Mouse (Mus musculus) cortical plate, adult 2 months (tissue): Measurements from ENCODE around the gene Fryl. TPM values are rescaled to one million over a fixed set of nuclear protein-coding genes. Genes with fewer than 3 reads are reported as not detected.

Source experiments
- H3K27ac ChIP-seq: fragments of 200-500 bp; 2 replicates; pipeline ENCODE4 v1.5.1; 2012; ENCODE audit warnings: low read length, control low read depth, inconsistent platforms; ENCODE audit not compliant: insufficient read depth
- H3K4me1 ChIP-seq: fragments of 200-500 bp; 2 replicates; pipeline ENCODE4 v1.6.1; 2011; ENCODE audit warnings: low read length; ENCODE audit not compliant: control insufficient read depth, insufficient read depth
- H3K4me3 ChIP-seq: fragments of 200-500 bp; 2 replicates; pipeline ENCODE4 v1.5.1; 2011; ENCODE audit warnings: mild to moderate bottlenecking, low read length, control low read depth; ENCODE audit not compliant: insufficient read depth
- CTCF ChIP-seq: fragments of 200-500 bp; IDR thresholded peaks from 2 replicates; pipeline ENCODE4 v1.5.1; 2011; ENCODE audit warnings: mild to moderate bottlenecking, control low read depth, low read length; ENCODE audit not compliant: insufficient read depth; ENCODE audit errors: extremely low read depth
- POLR2A ChIP-seq: fragments of 200-500 bp; IDR thresholded peaks from 2 replicates; pipeline ENCODE4 v1.6.1; 2011; ENCODE audit warnings: mild to moderate bottlenecking, low read length, control low read depth; ENCODE audit not compliant: insufficient read depth; ENCODE audit errors: extremely low read depth
- polyA plus RNA-seq: library from polyadenylated mRNA; depleted of rRNA; stranded (reverse); fragments of >200 nt; gene quantifications from 2 replicates; pipeline ENCODE4 v1.2.3, GENCODE M21; 2012; rRNA removed

Gene Fryl
- 46.5 and 50.3 TPM in 2 replicates for polyA plus RNA-seq

DNA sequence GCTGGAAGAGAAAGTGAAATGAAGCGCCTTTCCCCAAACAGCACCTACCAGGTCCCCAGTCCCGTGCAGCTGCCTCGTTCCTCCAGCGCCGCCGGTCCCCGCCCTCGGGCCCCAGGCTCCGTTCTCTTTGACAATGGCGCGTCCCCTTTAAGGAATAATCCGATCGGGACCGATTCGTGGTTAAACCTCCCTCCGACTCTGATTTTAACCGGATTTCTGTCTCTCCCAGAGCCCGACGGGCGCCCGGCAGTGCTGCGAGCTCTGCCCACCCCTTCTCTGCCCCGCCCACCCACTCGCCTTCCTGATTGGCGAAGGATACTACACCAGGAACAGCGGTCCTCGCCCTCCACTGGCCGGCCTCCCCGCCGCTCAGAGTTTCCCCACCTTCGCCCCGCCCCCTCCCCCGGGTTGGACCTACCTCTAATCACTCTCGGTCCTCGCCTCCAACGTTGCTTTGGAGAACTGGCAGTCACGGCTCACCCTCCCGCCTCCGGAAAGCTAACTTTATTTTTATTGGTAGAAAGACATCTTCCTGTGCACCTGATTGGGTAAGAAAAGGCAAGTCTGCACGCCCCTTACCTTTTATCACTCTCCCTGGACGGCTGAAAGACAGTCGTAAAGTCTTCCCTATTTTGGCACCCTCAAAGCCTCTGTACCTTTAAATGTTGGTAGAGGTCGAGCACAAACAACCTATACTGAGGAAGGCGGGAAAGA lies at the start of gene Fryl:
Gene Fryl (minus strand): TSS at position 268 of the 714 bp plus-strand sequence.
- H3K4me3 ChIP-seq: peak within 1 kb of the TSS; percentile 63
- H3K27ac ChIP-seq: peak within 1 kb of the TSS; percentile 97
- TF ChIP-seq POLR2A (peak; percentile 63), CTCF (no peak)
- peaks cover 2% of the 10 kb centered on the region; the same call in 1 of the 2 replicates for H3K4me1 ChIP-seq

DNA sequence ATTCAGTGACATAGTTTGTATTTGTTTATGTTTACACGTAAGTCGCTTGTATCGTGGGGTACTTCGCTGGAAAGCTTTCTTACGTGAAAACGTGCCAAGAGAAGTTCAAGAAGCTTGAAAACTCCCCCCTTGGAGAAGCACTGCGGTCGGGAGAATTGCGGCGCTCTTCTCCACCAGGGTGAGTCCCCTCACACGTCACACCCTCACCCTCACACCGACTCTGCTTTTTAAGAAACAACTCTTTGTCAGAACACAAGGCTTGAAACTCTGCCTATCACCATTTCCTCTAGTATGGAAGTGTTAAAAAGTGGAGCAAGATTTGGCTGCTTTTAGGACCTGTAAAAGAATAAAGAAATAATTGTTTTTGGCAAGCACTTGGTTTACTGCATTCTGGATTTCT lies 48.1 kb upstream of the Fryl start:
- no peak for TF ChIP-seq POLR2A
- no peak for TF ChIP-seq CTCF
- no peak overlapping the region for H3K4me3 ChIP-seq
- no peak overlapping the region for H3K27ac ChIP-seq
- no peaks in the 10 kb centered on the region; the same call in 1 of the 2 replicates for H3K4me1 ChIP-seq

DNA sequence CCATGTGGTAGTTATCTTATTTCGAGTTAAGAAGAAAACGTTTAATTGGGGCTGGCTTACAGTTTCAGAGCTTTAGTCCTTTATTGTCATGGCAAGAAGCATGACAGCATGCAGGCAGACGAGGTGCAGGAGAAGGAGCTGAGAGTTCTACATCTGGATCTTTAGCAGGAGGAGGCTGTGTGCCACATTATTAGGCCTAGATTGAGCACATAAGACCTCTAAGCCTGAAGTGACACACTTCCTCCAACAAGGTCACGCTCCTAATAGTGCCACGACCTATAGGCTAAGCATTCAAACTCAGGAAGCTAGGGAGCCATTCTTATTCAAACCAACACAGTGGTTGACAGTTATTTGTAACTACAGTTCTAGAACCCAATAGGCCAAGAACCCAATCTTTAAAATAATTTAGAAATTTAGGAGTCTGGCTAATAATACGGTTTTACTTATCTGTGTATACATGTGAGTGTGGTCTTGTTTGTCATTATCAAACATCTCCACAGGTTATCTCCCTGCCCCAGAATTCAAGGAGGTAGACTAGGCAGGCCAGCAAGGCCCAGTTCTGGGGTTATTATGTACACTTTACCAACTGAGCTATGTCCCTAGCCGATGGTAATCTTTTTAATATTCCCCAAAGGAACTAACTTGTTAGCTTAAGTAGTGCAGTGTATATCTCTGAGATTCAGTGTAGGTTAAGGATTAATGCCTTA lies 45.3 kb upstream of the Fryl start:
- H3K4me1 ChIP-seq: peaks cover 3% of the 10 kb centered on the region
- no peak overlapping the region for H3K4me3 ChIP-seq
- H3K27ac ChIP-seq: no peak overlapping the region
- TF ChIP-seq CTCF (no peak), POLR2A (no peak)

DNA sequence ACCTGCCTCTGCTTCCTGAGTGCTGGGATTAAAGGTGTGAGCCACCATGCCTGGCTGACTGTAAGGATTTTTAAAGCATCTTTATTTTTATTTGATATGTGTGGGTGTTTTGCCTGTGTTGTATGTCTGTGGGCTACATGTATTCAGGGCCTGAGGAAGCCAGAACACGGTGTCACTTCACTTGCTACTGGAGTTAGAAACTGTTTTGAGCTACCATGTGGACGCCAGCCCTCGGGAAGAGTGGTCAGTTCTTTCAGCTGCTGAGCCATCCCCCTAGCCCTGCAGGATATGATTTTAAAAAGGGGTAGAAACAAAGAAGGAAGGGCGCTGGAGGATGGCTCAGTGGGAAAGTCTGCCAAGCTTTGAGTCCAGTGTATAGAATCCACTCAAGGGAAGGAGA lies 39.5 kb upstream of the Fryl start:
- peaks cover 8% of the 10 kb centered on the region for H3K4me1 ChIP-seq
- no peak overlapping the region for H3K4me3 ChIP-seq
- no peak for TF ChIP-seq CTCF
- TF ChIP-seq POLR2A: no peak
- no peak overlapping the region for H3K27ac ChIP-seq

DNA sequence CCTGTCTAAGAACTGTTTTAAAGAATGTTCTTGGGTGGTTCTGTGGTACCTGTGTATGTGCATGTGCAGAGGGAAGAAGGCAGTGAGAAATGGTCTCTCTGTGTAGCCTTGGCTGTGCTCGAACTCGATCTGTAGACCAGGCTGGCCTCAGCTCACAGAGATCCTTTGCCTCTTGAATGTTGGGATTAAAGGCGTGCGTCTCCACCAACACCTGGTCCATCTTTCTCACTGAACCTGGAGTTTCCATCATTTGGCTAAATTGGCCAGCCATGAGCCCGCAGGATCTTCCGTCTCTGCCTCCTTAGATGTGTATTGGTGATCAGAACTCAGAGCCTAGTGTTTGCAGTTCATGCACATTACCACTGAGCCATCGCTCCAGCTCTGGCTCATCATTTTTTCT lies 38.6 kb upstream of the Fryl start:
- H3K27ac ChIP-seq: no peak overlapping the region
- H3K4me1 ChIP-seq: peaks cover 8% of the 10 kb centered on the region
- no peak overlapping the region for H3K4me3 ChIP-seq
- TF ChIP-seq POLR2A (no peak), CTCF (no peak)

DNA sequence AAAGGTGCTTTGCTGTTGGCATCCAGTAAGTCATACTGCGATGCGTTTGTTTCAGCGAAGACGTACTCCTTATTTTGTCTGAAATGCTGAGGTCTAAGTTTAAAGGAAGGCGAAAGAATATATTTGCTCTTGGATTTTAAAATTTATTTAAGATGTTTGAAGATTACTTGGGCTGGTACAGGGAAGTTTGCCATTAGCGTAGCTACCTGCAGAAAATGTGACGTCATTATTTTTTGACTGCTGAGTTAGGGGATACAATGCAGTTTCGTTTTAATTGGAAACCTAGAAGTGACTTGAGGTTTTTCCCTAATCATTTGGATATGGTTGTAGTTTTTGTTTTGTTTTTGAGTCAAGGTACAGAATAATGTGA lies 37.0 kb upstream of the Fryl start:
- H3K4me1 ChIP-seq: peaks cover 8% of the 10 kb centered on the region
- H3K27ac ChIP-seq: peak overlapping the region; percentile 96; the same call in 1 of the 2 replicates
- TF ChIP-seq POLR2A (no peak), CTCF (no peak)
- H3K4me3 ChIP-seq: peak overlapping the region; percentile 96

DNA sequence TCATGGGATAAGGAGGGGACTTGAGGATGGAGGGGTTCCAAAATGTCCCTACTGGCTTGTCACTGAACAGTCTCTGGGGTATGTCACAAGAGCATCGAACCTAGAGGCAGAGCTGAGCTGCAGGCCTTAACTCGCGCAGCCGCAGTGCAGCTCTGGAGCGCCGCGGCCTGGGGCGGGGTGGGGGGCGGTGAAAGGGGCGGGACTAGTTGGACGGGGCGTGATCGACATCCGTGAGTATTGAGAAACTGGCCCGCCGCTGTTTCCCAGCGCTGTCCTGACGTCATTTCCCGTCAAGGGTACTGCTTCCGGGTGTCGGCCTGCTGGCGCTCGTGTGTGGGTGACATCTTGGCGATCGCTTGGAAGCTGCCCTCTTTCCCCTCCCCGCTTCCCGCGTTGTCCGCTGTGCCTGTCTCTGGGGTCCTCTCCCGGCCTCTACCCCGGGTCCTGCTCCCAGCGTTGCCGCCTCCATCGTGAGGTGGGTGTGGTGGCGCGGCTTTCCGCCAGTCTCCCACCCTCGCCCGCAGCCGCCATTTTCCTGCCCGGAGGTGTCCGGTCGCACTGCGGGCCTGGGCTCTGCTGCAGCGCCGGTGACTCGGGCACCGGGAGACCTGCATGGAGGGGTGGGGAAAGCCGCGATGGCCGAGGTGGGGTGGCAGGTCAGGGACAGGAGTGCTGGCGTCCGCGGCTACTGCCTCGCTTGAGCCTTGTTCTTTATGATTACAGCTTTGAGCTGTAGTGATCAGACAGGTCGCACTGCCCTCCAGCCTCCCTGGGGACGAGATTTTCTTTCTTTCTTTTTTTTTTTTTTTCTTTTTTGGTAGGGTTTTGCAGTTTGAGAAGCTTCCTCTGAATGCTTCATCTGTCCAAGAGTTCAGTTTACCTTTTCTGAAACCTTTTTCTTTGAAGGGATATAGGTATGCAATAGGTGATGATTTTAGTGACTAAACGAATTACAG lies 36.4 kb upstream of the Fryl start, which contains the start of gene Ociad1:
Gene Ociad1 (plus strand): TSS at position 283 of the 956 bp plus-strand sequence.
- H3K4me3 ChIP-seq: peak within 1 kb of the TSS; percentile 96
- H3K27ac ChIP-seq: peak within 1 kb of the TSS; percentile 96
- TF ChIP-seq POLR2A (peak; percentile 96), CTCF (no peak)
- peaks cover 8% of the 10 kb centered on the region for H3K4me1 ChIP-seq

DNA sequence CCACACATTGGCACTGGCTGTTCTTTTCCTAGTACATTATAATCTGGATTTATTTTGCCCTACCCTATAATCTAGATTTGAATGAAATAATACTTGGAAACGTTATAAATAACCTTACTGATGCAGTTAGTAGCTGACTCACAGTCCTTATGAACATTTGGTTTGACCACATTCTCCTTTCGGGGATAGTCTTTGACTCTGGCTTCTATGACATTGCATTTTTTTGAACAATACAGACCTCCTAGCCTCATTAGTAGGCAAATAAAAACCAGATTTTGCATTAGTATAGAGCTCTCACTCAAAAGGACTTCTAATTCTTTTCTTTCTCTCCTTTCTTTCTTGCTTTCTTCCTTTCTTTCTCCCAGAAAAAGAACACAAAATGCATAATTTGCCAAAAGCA lies 33.5 kb upstream of the Fryl start:
- Histone ChIP-seq H3K4me1 (peaks cover 3% of the 10 kb centered on the region), H3K4me3 (no peak overlapping the region), H3K27ac (no peak overlapping the region)
- TF ChIP-seq POLR2A (no peak), CTCF (no peak)

DNA sequence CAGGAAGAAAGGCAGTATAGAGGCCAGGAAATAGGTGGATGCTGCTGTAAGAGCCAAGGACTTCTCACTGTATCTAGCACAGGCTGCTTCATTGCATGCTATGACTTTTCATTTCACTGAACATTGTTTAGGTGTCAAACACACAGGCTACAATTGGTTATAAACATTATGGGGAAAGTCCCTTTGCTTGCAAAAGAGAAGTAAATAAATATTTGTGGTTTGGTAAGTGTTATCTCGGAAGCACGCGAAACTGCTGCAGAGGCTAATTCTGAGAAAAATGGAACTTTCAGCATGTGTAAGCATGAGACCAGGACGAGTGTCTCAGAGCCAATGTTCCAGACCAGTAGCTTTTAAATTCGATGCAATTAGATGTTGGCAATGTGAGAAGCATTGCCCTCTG lies 30.2 kb upstream of the Fryl start:
- Histone ChIP-seq H3K27ac (no peak overlapping the region), H3K4me3 (no peak overlapping the region), H3K4me1 (no peaks in the 10 kb centered on the region)
- TF ChIP-seq POLR2A (no peak), CTCF (no peak)
